Mouse (Mus musculus) G1E (cell line): ENCODE results near the gene Samm50. TPM values are rescaled to one million over a fixed set of nuclear protein-coding genes. Genes with fewer than 3 reads are reported as not detected.
A peak's percentile ranks its signal among the peaks of the same experiment; 100 is the strongest.

Experiments
- ATAC-seq: 2 replicates; pipeline ENCODE4 v1.8.0; 2016; ENCODE audit warnings: mild to moderate bottlenecking; ENCODE audit not compliant: insufficient number of reproducible peaks, poor library complexity, low FRiP score, severe bottlenecking; ENCODE audit errors: extremely low read depth
- DNase-seq: peaks from one replicate; pipeline ENCODE4 v3.0.0; 2012; ENCODE audit warnings: low spot score
- H3K27me3 ChIP-seq: 2 replicates; pipeline ENCODE4 v1.6.1; 2012; ENCODE audit warnings: mild to moderate bottlenecking, low read length, inconsistent platforms; ENCODE audit not compliant: insufficient read depth
- H3K36me3 ChIP-seq: replicated peaks from 2 replicates; pipeline ENCODE3; 2012; ENCODE audit warnings: mild to moderate bottlenecking, inconsistent platforms
- H3K4me1 ChIP-seq: 2 replicates; pipeline ENCODE4 v1.6.1; 2012; ENCODE audit warnings: low read depth, low read length, inconsistent platforms, mixed read lengths; ENCODE audit not compliant: insufficient read depth
- H3K4me3 ChIP-seq: 2 replicates; pipeline ENCODE4 v1.5.1; 2012; ENCODE audit warnings: low read depth, mild to moderate bottlenecking, inconsistent platforms, low read length, moderate library complexity, mixed read lengths
- H3K9me3 ChIP-seq: replicated peaks from 2 replicates; pipeline ENCODE4 v1.6.1; 2012; ENCODE audit warnings: inconsistent platforms
- CTCF ChIP-seq: IDR thresholded peaks from 2 replicates; pipeline ENCODE4 v1.5.1; 2012; ENCODE audit warnings: low read depth, low read length, inconsistent platforms, mixed read lengths
- GATA1 ChIP-seq: IDR thresholded peaks from 2 replicates; pipeline ENCODE4 v1.6.1; 2012; ENCODE audit warnings: borderline replicate concordance, low read length, inconsistent platforms, mixed read lengths
- GATA2 ChIP-seq: IDR thresholded peaks from 2 replicates; pipeline ENCODE4 v1.6.1; 2012; ENCODE audit warnings: low read depth, low read length, inconsistent platforms, borderline replicate concordance
- POLR2AphosphoS5 ChIP-seq: IDR thresholded peaks from 2 replicates; pipeline ENCODE4 v1.6.1; 2012; ENCODE audit warnings: low read depth, low read length, inconsistent platforms; ENCODE audit not compliant: insufficient replicate concordance
- TAL1 ChIP-seq: conservative IDR thresholded peaks from 2 replicates; pipeline ENCODE4 v1.6.1; 2012; ENCODE audit warnings: low read depth, low read length, inconsistent platforms, mixed read lengths
- polyA plus RNA-seq: library from polyadenylated mRNA; stranded (reverse); fragments of >175 nt; gene quantifications from 2 replicates; pipeline ENCODE4 v1.2.3, GENCODE M21; 2012
- total RNA-seq, 2 experiments: library from RNA; stranded (forward) in 1 of 2; stranded (reverse) in 1 of 2; fragments of 200-1000 nt in 1 of 2; fragments of >200 nt in 1 of 2; fragmentation: Nextera tagmentation in 1 of 2; gene quantifications; 2 replicates each; pipeline ENCODE4 v1.2.3; 2014 to 2017

The Samm50 gene
- total and polyA plus RNA-seq, 3 experiments = 46.5 to 61.4 (median 51.2) TPM

- H3K4me1 ChIP-seq = peaks cover 23% of the 10 kb centered on the region
- no peaks in the 10 kb centered on the region; the same call in 1 of the 2 replicates for H3K27me3 ChIP-seq
- TF ChIP-seq POLR2AphosphoS5 (no peak), GATA1 (no peak), GATA2 (no peak), CTCF (no peak), TAL1 (no peak)
- H3K4me3 ChIP-seq = no peak overlapping the region
- DNase-seq = no peak
- ATAC-seq = no peak
- H3K9me3 ChIP-seq = no peaks in the 10 kb centered on the region
- peaks cover 2% of the 10 kb centered on the region for H3K36me3 ChIP-seq
Measured at GRCm38 (mm10) chr15:84186196-84186595, 5.8 kb upstream of the Samm50 start.

- no peaks in the 10 kb centered on the region for H3K9me3 ChIP-seq
- peaks cover 13% of the 10 kb centered on the region for H3K36me3 ChIP-seq
- DNase-seq (no peak), ATAC-seq (no peak)
- no peak overlapping the region for H3K4me3 ChIP-seq
- TF ChIP-seq TAL1 (no peak), GATA1 (no peak), CTCF (no peak), GATA2 (no peak), POLR2AphosphoS5 (no peak)
- peaks cover 33% of the 10 kb centered on the region for H3K4me1 ChIP-seq
- H3K27me3 ChIP-seq = no peaks in the 10 kb centered on the region; the same call in 1 of the 2 replicates
Measured at GRCm38 (mm10) chr15:84188887-84189530, 3.0 kb upstream of the Samm50 start.

- H3K36me3 ChIP-seq = peaks cover 22% of the 10 kb centered on the region
- peaks cover 38% of the 10 kb centered on the region for H3K4me1 ChIP-seq
- DNase-seq (peak; percentile 58), ATAC-seq (peak; percentile 30; the same call in 1 of the 2 replicates)
- H3K27me3 ChIP-seq = no peaks in the 10 kb centered on the region; the same call in 1 of the 2 replicates
- TF ChIP-seq TAL1 = no peak
- no peaks in the 10 kb centered on the region for H3K9me3 ChIP-seq
- no peak overlapping the region for H3K4me3 ChIP-seq
Measured at GRCm38 (mm10) chr15:84189881-84190280, 2.2 kb upstream of the Samm50 start.

- Histone ChIP-seq H3K4me1 (peaks cover 41% of the 10 kb centered on the region), H3K4me3 (peak overlapping the region; percentile 94), H3K27me3 (no peaks in the 10 kb centered on the region), H3K36me3 (peaks cover 40% of the 10 kb centered on the region), H3K9me3 (no peaks in the 10 kb centered on the region)
- ATAC-seq = no peak; the same call in 1 of the 2 replicates
- TF ChIP-seq GATA2 (no peak), POLR2AphosphoS5 (no peak), CTCF (no peak), TAL1 (no peak), GATA1 (no peak)
- DNase-seq = no peak
Measured at GRCm38 (mm10) chr15:84191724-84192057, 350 bp upstream of the Samm50 start.

GRCm38 (mm10) chr15:84196486-84197165, 4.6 kb downstream of the Samm50 start:
- TF ChIP-seq TAL1 = no peak
- TF ChIP-seq POLR2AphosphoS5 = no peak
- no peak for TF ChIP-seq GATA1
- TF ChIP-seq GATA2 = no peak
- TF ChIP-seq CTCF = no peak

GRCm38 (mm10) chr15:84207327-84207726, 15.3 kb downstream of the Samm50 start:
- peaks cover 97% of the 10 kb centered on the region for H3K36me3 ChIP-seq
- DNase-seq = no peak
- peaks cover 43% of the 10 kb centered on the region for H3K4me1 ChIP-seq

More at GRCm38 (mm10) chr15:84196486-84197165, 4.6 kb downstream of the Samm50 start:
- ATAC-seq (no peak), DNase-seq (no peak)
- H3K36me3 ChIP-seq = peaks cover 87% of the 10 kb centered on the region
- no peaks in the 10 kb centered on the region for H3K9me3 ChIP-seq
- H3K27me3 ChIP-seq = no peaks in the 10 kb centered on the region
- H3K4me1 ChIP-seq = peaks cover 25% of the 10 kb centered on the region
- no peak overlapping the region for H3K4me3 ChIP-seq

More at GRCm38 (mm10) chr15:84207327-84207726, 15.3 kb downstream of the Samm50 start:
- Histone ChIP-seq H3K9me3 (no peaks in the 10 kb centered on the region), H3K4me3 (no peak overlapping the region), H3K27me3 (no peaks in the 10 kb centered on the region)
- no peak for TF ChIP-seq POLR2AphosphoS5
- no peak for TF ChIP-seq GATA2
- no peak for TF ChIP-seq GATA1
- no peak for TF ChIP-seq TAL1
- TF ChIP-seq CTCF = no peak
- ATAC-seq = no peak
